Mouse (Mus musculus): ENCODE measurements at regions not wholly inside any gene's neighbourhood (a gene's known extent, or its start where the extent isn't known, plus 50 kb on each side); places are given as distances from the start of the nearest gene placed in this dataset.

DNA sequence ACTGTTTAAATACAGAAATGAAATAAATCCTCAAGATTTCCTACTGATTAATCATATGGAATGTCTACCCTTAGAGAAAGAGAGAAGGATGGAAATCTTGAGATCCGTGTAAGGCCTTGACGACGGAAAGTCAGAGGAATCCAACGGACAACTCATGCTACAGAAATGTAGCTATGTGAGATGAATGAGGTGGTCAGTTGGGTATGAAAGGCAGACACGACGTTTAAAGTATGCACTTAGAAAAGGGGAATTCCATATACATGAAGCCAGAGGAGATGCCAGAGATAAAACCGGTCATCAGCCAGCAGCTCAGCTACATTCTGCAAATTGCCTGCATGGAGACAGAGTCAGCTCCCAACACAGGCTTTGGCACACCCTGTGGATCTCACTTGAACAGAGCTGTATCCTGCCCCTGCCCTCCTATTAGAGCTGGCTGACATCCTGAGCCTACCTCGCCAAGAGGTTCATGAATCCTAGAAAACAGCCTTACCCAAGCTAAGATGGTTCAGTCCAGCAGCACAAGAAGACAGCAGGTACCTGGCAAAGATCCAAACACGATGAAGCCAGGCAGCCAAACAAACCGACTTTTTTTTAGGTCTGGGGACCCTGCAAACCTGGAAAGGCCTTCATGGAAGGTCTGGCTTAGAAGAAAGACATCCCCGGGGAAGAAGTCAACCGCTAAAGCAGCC, 331.3 kb upstream of the Epha4 start:
- TF ChIP-seq POLR2A (IDR thresholded peaks at IDR 0.05; ENCODE audit: low read depth, low read length), result no peak
- no peak for TF ChIP-seq CTCF (IDR thresholded peaks at IDR 0.05; ENCODE audit: borderline replicate concordance, insufficient read depth, low read length)
